Mouse (Mus musculus) neural tube, embryonic 14.5 days (tissue): Measurements from ENCODE around the gene Gatb. TPM values are rescaled to one million over a fixed set of nuclear protein-coding genes. Genes with fewer than 3 reads are reported as not detected.
A peak's percentile ranks its signal among the peaks of the same experiment; 100 is the strongest.
"Not testable (repeated sequence)": the region's sequence is repeated elsewhere in the genome, so short reads cannot be mapped to it uniquely, and the experiment has no call there.

Source experiments
- ATAC-seq: fragments of 200-750 bp; cut with Nextera tagmentation; 2 replicates; pipeline ENCODE4 v1.8.0; 2017; ENCODE audit warnings: low read depth, mild to moderate bottlenecking, moderate TSS enrichment, moderate library complexity
- H3K27ac ChIP-seq: fragments of 300-500 bp; sonication (generic); 2 replicates; pipeline ENCODE4 v1.5.1; 2014; ENCODE audit warnings: low read depth, mild to moderate bottlenecking, control low read depth, low read length, moderate library complexity, mixed read lengths
- H3K27me3 ChIP-seq: fragments of 300-500 bp; sonication (generic); 2 replicates; pipeline ENCODE4 v1.6.1; 2014; ENCODE audit warnings: low read length; ENCODE audit not compliant: control insufficient read depth, insufficient read depth
- H3K36me3 ChIP-seq: fragments of 300-500 bp; sonication (generic); 2 replicates; pipeline ENCODE4 v1.6.1; 2014; ENCODE audit warnings: low read length, mixed read lengths; ENCODE audit not compliant: control insufficient read depth, insufficient read depth
- H3K4me1 ChIP-seq: fragments of 300-500 bp; sonication (generic); 2 replicates; pipeline ENCODE4 v1.6.1; 2014; ENCODE audit warnings: low read length; ENCODE audit not compliant: control insufficient read depth, insufficient read depth
- H3K4me2 ChIP-seq: fragments of 300-500 bp; sonication (generic); 2 replicates; pipeline ENCODE4 v1.6.1; 2014; ENCODE audit warnings: mild to moderate bottlenecking, low read depth, low read length, control low read depth
- H3K4me3 ChIP-seq: fragments of 300-500 bp; sonication (generic); 2 replicates; pipeline ENCODE4 v1.5.1; 2014; ENCODE audit warnings: low read depth, low read length, control low read depth, mixed read lengths
- H3K9ac ChIP-seq: fragments of 300-500 bp; sonication (generic); replicated peaks from 2 replicates; pipeline ENCODE4 v1.6.1; 2014; ENCODE audit warnings: low read depth, mild to moderate bottlenecking, control low read depth, low read length, mixed read lengths
- H3K9me3 ChIP-seq: fragments of 300-500 bp; sonication (generic); 2 replicates; pipeline ENCODE4 v1.6.1; 2016; ENCODE audit warnings: low read length; ENCODE audit not compliant: control insufficient read depth
- WGBS: fragments of 180-500 bp; shearing (Covaris S2); extraction: QIAGEN DNeasy Blood & Tissue Kit; methylation state at CpG from one replicate; pipeline ENCODE4 v1.1.7; 2014; 5-methylcytosine and 5-hydroxymethylcytosine counted together
- polyA plus RNA-seq: library from polyadenylated mRNA; unstranded; fragments of >200 nt; fragmentation: Nextera tagmentation; extraction: Ambion mirVana; gene quantifications from 2 replicates; pipeline ENCODE4 v1.2.1, GENCODE M21; 2014

Gene Gatb
- polyA plus RNA-seq, 1 experiment from 2014 or later = 23.1 TPM

- no peak for ATAC-seq
- H3K4me2 ChIP-seq = no peak overlapping the region
- H3K4me1 ChIP-seq = no peaks in the 10 kb centered on the region
Observed at GRCm38 (mm10) chr3:85551352-85551751, 22.6 kb upstream of the Gatb start.

GRCm38 (mm10) chr3:85553731-85554277 is 20.1 kb upstream of the Gatb start:
- Histone ChIP-seq H3K27me3 (no peaks in the 10 kb centered on the region), H3K9me3 (no peaks in the 10 kb centered on the region), H3K4me3 (no peak overlapping the region), H3K9ac (no peak overlapping the region), H3K36me3 (no peaks in the 10 kb centered on the region), H3K27ac (no peak overlapping the region), H3K4me2 (no peak overlapping the region), H3K4me1 (no peaks in the 10 kb centered on the region)
- 80% methylated on average over 6 of the region's 6 CpGs for WGBS
- no peak for ATAC-seq

More at GRCm38 (mm10) chr3:85551352-85551751, 22.6 kb upstream of the Gatb start:
- H3K36me3 ChIP-seq = no peaks in the 10 kb centered on the region
- H3K4me3 ChIP-seq = no peak overlapping the region
- 64% methylated on average over 2 of the region's 2 CpGs for WGBS
- H3K9me3 ChIP-seq = no peaks in the 10 kb centered on the region
- H3K9ac ChIP-seq = no peak overlapping the region
- H3K27me3 ChIP-seq = no peaks in the 10 kb centered on the region
- no peak overlapping the region for H3K27ac ChIP-seq

GRCm38 (mm10) chr3:85564603-85565002 is 9.3 kb upstream of the Gatb start:
- H3K27me3 ChIP-seq = no peaks in the 10 kb centered on the region
- H3K9me3 ChIP-seq = no peaks in the 10 kb centered on the region
- H3K4me1 ChIP-seq = no peaks in the 10 kb centered on the region
- H3K4me2 ChIP-seq = no peak overlapping the region
- ATAC-seq = no peak
- no peak overlapping the region for H3K4me3 ChIP-seq
- no peaks in the 10 kb centered on the region for H3K36me3 ChIP-seq
- no peak overlapping the region for H3K27ac ChIP-seq
- no peak overlapping the region for H3K9ac ChIP-seq
- whole genome bisulfite sequencing = 75% methylated on average over 2 of the region's 2 CpGs

- H3K27ac ChIP-seq = no peak overlapping the region
- H3K9me3 ChIP-seq = no peaks in the 10 kb centered on the region
- no peak for ATAC-seq
- no peak overlapping the region for H3K9ac ChIP-seq
- H3K4me3 ChIP-seq = no peak overlapping the region
- WGBS = 60% methylated on average over 2 of the region's 2 CpGs
- no peaks in the 10 kb centered on the region for H3K36me3 ChIP-seq
- H3K4me2 ChIP-seq = no peak overlapping the region
- 0 out of 2 replicates have a peak, but pooled peaks cover 3% of the 10 kb centered on the region for H3K4me1 ChIP-seq
- no peaks in the 10 kb centered on the region for H3K27me3 ChIP-seq
Observed at GRCm38 (mm10) chr3:85571276-85571675, 2.6 kb upstream of the Gatb start.

GRCm38 (mm10) chr3:85572502-85572901 is 1.4 kb upstream of the Gatb start:
- not testable (repeated sequence) for H3K4me2 ChIP-seq, H3K9ac ChIP-seq, H3K4me3 ChIP-seq, H3K27me3 ChIP-seq, H3K36me3 ChIP-seq, H3K9me3 ChIP-seq, H3K27ac ChIP-seq, ATAC-seq, H3K4me1 ChIP-seq
- WGBS = 90% methylated on average over 8 of the region's 8 CpGs

- WGBS = 30% methylated on average over 6 of the region's 6 CpGs
- no peaks in the 10 kb centered on the region for H3K27me3 ChIP-seq
- H3K27ac ChIP-seq = no peak overlapping the region
- no peaks in the 10 kb centered on the region for H3K9me3 ChIP-seq
- no peaks in the 10 kb centered on the region for H3K36me3 ChIP-seq
- H3K4me3 ChIP-seq = peak overlapping the region; percentile 25
- ATAC-seq = peak; percentile 39
- H3K4me1 ChIP-seq = 0 out of 2 replicates have a peak, but pooled peaks cover 3% of the 10 kb centered on the region
- peak overlapping the region; percentile 55; the same call in 1 of the 2 replicates for H3K4me2 ChIP-seq
- H3K9ac ChIP-seq = 0 out of 2 replicates have a peak overlapping the region, but pooled peaks have one; percentile 34
Observed at GRCm38 (mm10) chr3:85573216-85573863, 579 bp upstream of the Gatb start.

GRCm38 (mm10) chr3:85582726-85583125 is 8.8 kb downstream of the Gatb start:
- Histone ChIP-seq H3K9ac (no peak overlapping the region), H3K36me3 (no peaks in the 10 kb centered on the region), H3K9me3 (no peaks in the 10 kb centered on the region), H3K4me3 (no peak overlapping the region), H3K4me1 (no peaks in the 10 kb centered on the region), H3K27ac (no peak overlapping the region), H3K27me3 (no peaks in the 10 kb centered on the region), H3K4me2 (no peak overlapping the region)
- WGBS = 81% methylated on average over 2 of the region's 2 CpGs
- no peak for ATAC-seq

- ATAC-seq = no peak
- H3K9ac ChIP-seq = no peak overlapping the region
- H3K36me3 ChIP-seq = no peaks in the 10 kb centered on the region
- no peak overlapping the region for H3K4me3 ChIP-seq
- WGBS = 88% methylated on average over 5 of the region's 5 CpGs
- H3K4me1 ChIP-seq = no peaks in the 10 kb centered on the region
- no peak overlapping the region for H3K4me2 ChIP-seq
- H3K27ac ChIP-seq = no peak overlapping the region
- no peaks in the 10 kb centered on the region for H3K27me3 ChIP-seq
- H3K9me3 ChIP-seq = no peaks in the 10 kb centered on the region
Observed at GRCm38 (mm10) chr3:85583194-85583593, 9.3 kb downstream of the Gatb start.

- Histone ChIP-seq H3K27me3 (no peaks in the 10 kb centered on the region), H3K4me1 (no peaks in the 10 kb centered on the region), H3K9ac (no peak overlapping the region), H3K9me3 (no peaks in the 10 kb centered on the region), H3K36me3 (no peaks in the 10 kb centered on the region), H3K4me3 (no peak overlapping the region), H3K4me2 (no peak overlapping the region), H3K27ac (no peak overlapping the region)
- ATAC-seq = no peak
- WGBS = 86% methylated on average over 4 of the region's 4 CpGs
Observed at GRCm38 (mm10) chr3:85584966-85585365, 11.0 kb downstream of the Gatb start.
